Mouse (Mus musculus) thymus, adult 2 months (tissue): ENCODE results near the gene Zswim8.

Experiments used
- CTCF ChIP-seq: fragments of 200-500 bp; IDR thresholded peaks from 2 replicates; pipeline ENCODE4 v1.5.1; 2012; ENCODE audit warnings: mild to moderate bottlenecking, control low read depth, low read length, moderate library complexity, borderline replicate concordance; ENCODE audit not compliant: control insufficient read depth, poor library complexity, insufficient read depth; ENCODE audit errors: extremely low read depth
- POLR2A ChIP-seq: fragments of 200-500 bp; IDR thresholded peaks from 2 replicates; pipeline ENCODE4 v1.6.1; 2012; ENCODE audit warnings: mild to moderate bottlenecking, low read length, control low read depth, moderate library complexity; ENCODE audit not compliant: control insufficient read depth, poor library complexity, insufficient read depth; ENCODE audit errors: extremely low read depth

DNA sequence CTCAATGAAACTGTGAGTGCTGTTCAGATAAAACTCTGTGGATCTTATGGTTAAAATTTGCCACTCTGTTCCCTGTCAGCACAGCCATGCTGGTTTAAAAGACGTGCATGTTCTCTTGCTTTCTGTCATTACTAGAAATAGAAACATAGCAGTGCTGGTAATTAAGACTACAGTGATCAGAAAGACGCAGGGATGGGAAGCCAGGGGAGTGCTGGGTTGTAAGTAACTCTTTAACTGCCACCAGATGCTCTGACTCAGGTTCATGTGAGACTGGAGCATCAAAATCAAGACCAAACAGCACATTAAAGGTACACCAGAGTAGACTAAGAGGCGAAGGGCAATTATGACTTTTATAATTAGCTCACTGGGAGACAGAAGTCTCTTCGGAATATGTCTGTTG is 41.0 kb downstream of the Zswim8 start:
- TF ChIP-seq CTCF (no peak), POLR2A (no peak)
